Mouse (Mus musculus) testis, adult 2 months (tissue): ENCODE results near the gene Ndufa6.

Source experiments
- CTCF ChIP-seq: fragments of 200-500 bp; IDR thresholded peaks from 2 replicates; pipeline ENCODE4 v1.5.1; 2012; ENCODE audit warnings: low read depth, mild to moderate bottlenecking, inconsistent platforms, low read length, moderate library complexity; ENCODE audit not compliant: control insufficient read depth, insufficient read depth, insufficient replicate concordance
- POLR2A ChIP-seq: fragments of 200-500 bp; IDR thresholded peaks from 2 replicates; pipeline ENCODE4 v1.6.1; 2012; ENCODE audit warnings: low read depth, mild to moderate bottlenecking, inconsistent platforms, low read length, moderate library complexity; ENCODE audit not compliant: control insufficient read depth

GRCm38 (mm10) chr15:82379871-82380713 lies 26.0 kb upstream of the Ndufa6 start, which contains the start of gene Cyp2d22:
- TF ChIP-seq CTCF (no peak), POLR2A (peak; percentile 11; the same call in 1 of the 2 replicates)
